Mouse (Mus musculus): Measurements from ENCODE around the gene Slc10a6. TPM values are rescaled to one million over a fixed set of nuclear protein-coding genes. Genes with fewer than 3 reads are reported as not detected.

Slc10a6 gene
- not detected in 2 replicates for polyA plus RNA-seq (2012)

GRCm38 (mm10) chr5:103629111-103629764 lies at the start of gene Slc10a6:
Gene Slc10a6, minus strand, starts transcription at chr5:103629403.

GRCm38 (mm10) chr5:103655346-103656118 lies 26.3 kb upstream of the Slc10a6 start, which contains the start of gene 1700016H13Rik:
Gene 1700016H13Rik, minus strand, starts transcription at chr5:103656010.

Other genes starting within 250 kb of the Slc10a6 start
- 0.48 and 0.56 TPM in 2 replicates for gene Ptpn13, start 204.2 kb downstream of the Slc10a6 start, polyA plus RNA-seq (2012)
- not detected in 2 replicates for gene 1700016H13Rik, start 26.6 kb upstream of the Slc10a6 start, polyA plus RNA-seq (2012)
- gene Aff1, start 63.0 kb upstream of the Slc10a6 start, polyA plus RNA-seq (2012) = 101 and 116 TPM in 2 replicates